Mouse (Mus musculus): ENCODE measurements around the gene Cyp4v3. TPM values are rescaled to one million over a fixed set of nuclear protein-coding genes. Genes with fewer than 3 reads are reported as not detected.

Cyp4v3 gene
- polyA plus RNA-seq (2021) = 7.9 TPM

- ChIA-PET CTCF (interaction anchor here (3.9 kb wide), 1 partner anchor 11 kb away, joined by 22 read pairs; no protein-coding TSS in a partner anchor), POLR2A (no interaction called here)
- no peak for DNase-seq (ENCODE audit: low read depth, low spot score)
- peak; percentile 87 for ATAC-seq
- TF ChIP-seq CTCF (IDR thresholded peaks at IDR 0.05) = no peak
- in situ Hi-C loops (cut with MboI; ENCODE audit: low pct_unique_long_range_greater_than_20kb) = no loop called here
- no peaks in the 10 kb centered on the region for H3K27me3 ChIP-seq
Observed at GRCm38 (mm10) chr8:45332685-45333409, at the start of gene Cyp4v3. TSS of gene Cyp4v3 (minus strand) at chr8:45333216.

- DNase-seq (ENCODE audit: low read depth, low spot score) (no peak), ATAC-seq (no peak)
- no peak for TF ChIP-seq CTCF (IDR thresholded peaks at IDR 0.05)
- in situ Hi-C loops (cut with MboI; ENCODE audit: low pct_unique_long_range_greater_than_20kb) = no loop called here
- POLR2A ChIA-PET = no interaction called here
- CTCF ChIA-PET = no interaction called here
- peaks cover 67% of the 10 kb centered on the region for H3K27me3 ChIP-seq
Observed at GRCm38 (mm10) chr8:45381963-45382347, 48.9 kb upstream of the Cyp4v3 start, which contains the start of gene Fam149a. TSS of gene Fam149a (minus strand) at chr8:45382291.

GRCm38 (mm10) chr8:45381075-45381962 lies 48.3 kb upstream of the Cyp4v3 start:
- in situ Hi-C loops (cut with MboI; ENCODE audit: low pct_unique_long_range_greater_than_20kb) = no loop called here
- CTCF ChIA-PET = no interaction called here
- ATAC-seq = no peak
- POLR2A ChIA-PET = no interaction called here
- DNase-seq (ENCODE audit: low read depth, low spot score) = no peak
- no peak for TF ChIP-seq CTCF (IDR thresholded peaks at IDR 0.05)
- H3K27me3 ChIP-seq = peaks cover 62% of the 10 kb centered on the region

GRCm38 (mm10) chr8:45380598-45380997 lies 47.6 kb upstream of the Cyp4v3 start:
- in situ Hi-C loops (cut with MboI; ENCODE audit: low pct_unique_long_range_greater_than_20kb) = no loop called here
- no peak for TF ChIP-seq CTCF (IDR thresholded peaks at IDR 0.05)
- ChIA-PET POLR2A (no interaction called here), CTCF (no interaction called here)
- ATAC-seq (no peak), DNase-seq (ENCODE audit: low read depth, low spot score) (no peak)
- peaks cover 58% of the 10 kb centered on the region for H3K27me3 ChIP-seq

GRCm38 (mm10) chr8:45374071-45374470 lies 41.1 kb upstream of the Cyp4v3 start:
- H3K27me3 ChIP-seq = peaks cover 65% of the 10 kb centered on the region
- in situ Hi-C loops (cut with MboI; ENCODE audit: low pct_unique_long_range_greater_than_20kb) = no loop called here
- ChIA-PET POLR2A (no interaction called here), CTCF (interaction anchor here (0.9 to 1.1 kb wide), 2 partner anchors 11 to 12 kb away, joined by 3 to 5 read pairs; no protein-coding TSS in a partner anchor)
- ATAC-seq = no peak
- no peak for DNase-seq (ENCODE audit: low read depth, low spot score)
- TF ChIP-seq CTCF (IDR thresholded peaks at IDR 0.05) = no peak

- in situ Hi-C loops (cut with MboI; ENCODE audit: low pct_unique_long_range_greater_than_20kb) = no loop called here
- no peak for ATAC-seq
- H3K27me3 ChIP-seq = peaks cover 29% of the 10 kb centered on the region
- no peak for TF ChIP-seq CTCF (IDR thresholded peaks at IDR 0.05)
- ChIA-PET CTCF (no interaction called here), POLR2A (no interaction called here)
- no peak for DNase-seq (ENCODE audit: low read depth, low spot score)
Observed at GRCm38 (mm10) chr8:45367154-45367553, 34.1 kb upstream of the Cyp4v3 start.

- DNase-seq (ENCODE audit: low read depth, low spot score) (no peak), ATAC-seq (no peak)
- ChIA-PET CTCF (interaction anchor here (1.7 to 2.3 kb wide), 2 partner anchors 10 to 571 kb away, joined by 4 to 5 read pairs; partner anchors contain the start of gene Ccdc110), POLR2A (no interaction called here)
- in situ Hi-C loops (cut with MboI; ENCODE audit: low pct_unique_long_range_greater_than_20kb) = loop anchor here (5.0 kb wide), 1 partner anchor 574 kb away; no protein-coding TSS in a partner anchor
- TF ChIP-seq CTCF (IDR thresholded peaks at IDR 0.05) = no peak
- H3K27me3 ChIP-seq = peaks cover 7% of the 10 kb centered on the region
Observed at GRCm38 (mm10) chr8:45363220-45363619, 30.2 kb upstream of the Cyp4v3 start.

GRCm38 (mm10) chr8:45362323-45362722 lies 29.3 kb upstream of the Cyp4v3 start:
- DNase-seq (ENCODE audit: low read depth, low spot score) (no peak), ATAC-seq (no peak)
- ChIA-PET POLR2A (no interaction called here), CTCF (interaction anchor here (2.3 kb wide), 1 partner anchor 11 kb away, joined by 5 read pairs; no protein-coding TSS in a partner anchor)
- peaks cover 7% of the 10 kb centered on the region for H3K27me3 ChIP-seq
- in situ Hi-C loops (cut with MboI; ENCODE audit: low pct_unique_long_range_greater_than_20kb) = loop anchor here (5.0 kb wide), 1 partner anchor 575 kb away; no protein-coding TSS in a partner anchor
- peak; percentile 60 for TF ChIP-seq CTCF (IDR thresholded peaks at IDR 0.05)

GRCm38 (mm10) chr8:45359091-45359605 lies 26.1 kb upstream of the Cyp4v3 start:
- no peaks in the 10 kb centered on the region for H3K27me3 ChIP-seq
- CTCF ChIA-PET = interaction anchor here (1.1 to 1.2 kb wide), 2 partner anchors 14 to 17 kb away, joined by 5 to 6 read pairs; no protein-coding TSS in a partner anchor
- POLR2A ChIA-PET = no interaction called here
- in situ Hi-C loops (cut with MboI; ENCODE audit: low pct_unique_long_range_greater_than_20kb) = no loop called here
- ATAC-seq = no peak
- no peak for DNase-seq (ENCODE audit: low read depth, low spot score)
- peak; percentile 43 for TF ChIP-seq CTCF (IDR thresholded peaks at IDR 0.05)

GRCm38 (mm10) chr8:45358132-45358918 lies 25.3 kb upstream of the Cyp4v3 start:
- ChIA-PET POLR2A (no interaction called here), CTCF (interaction anchor here (1.1 to 1.2 kb wide), 2 partner anchors 13 to 16 kb away, joined by 5 to 6 read pairs; no protein-coding TSS in a partner anchor)
- TF ChIP-seq CTCF (IDR thresholded peaks at IDR 0.05) = no peak
- in situ Hi-C loops (cut with MboI; ENCODE audit: low pct_unique_long_range_greater_than_20kb) = no loop called here
- no peaks in the 10 kb centered on the region for H3K27me3 ChIP-seq
- DNase-seq (ENCODE audit: low read depth, low spot score) (no peak), ATAC-seq (peak; percentile 91)
